Mouse (Mus musculus) brain, adult 2 months (tissue): ENCODE data around the gene Iqgap2.

Experiments
- DNase-seq: peaks from one replicate; pipeline ENCODE4 v3.0.0; 2011; ENCODE audit warnings: low read depth, low spot score

Gene Iqgap2

DNA sequence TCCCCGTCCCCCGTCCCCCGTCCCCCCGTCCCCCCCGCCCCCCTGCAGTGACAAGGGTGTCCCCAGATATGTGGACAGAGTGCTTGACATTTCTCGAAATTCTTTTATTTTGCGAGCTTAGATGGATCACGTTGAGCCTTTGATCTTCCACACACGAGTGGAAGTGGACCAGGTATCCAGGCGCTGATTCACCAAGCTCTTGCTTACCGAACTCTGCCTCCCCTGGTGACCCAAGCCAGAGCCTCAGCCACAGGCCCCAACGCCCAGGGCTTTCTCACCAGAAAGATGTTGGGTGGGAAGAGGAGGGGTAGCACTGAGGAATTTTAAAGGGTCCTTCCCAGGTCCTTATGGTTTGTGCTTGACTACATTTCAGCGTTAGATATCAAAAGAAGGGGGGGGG is 272.9 kb downstream of the Iqgap2 start:
- no peak for DNase-seq

DNA sequence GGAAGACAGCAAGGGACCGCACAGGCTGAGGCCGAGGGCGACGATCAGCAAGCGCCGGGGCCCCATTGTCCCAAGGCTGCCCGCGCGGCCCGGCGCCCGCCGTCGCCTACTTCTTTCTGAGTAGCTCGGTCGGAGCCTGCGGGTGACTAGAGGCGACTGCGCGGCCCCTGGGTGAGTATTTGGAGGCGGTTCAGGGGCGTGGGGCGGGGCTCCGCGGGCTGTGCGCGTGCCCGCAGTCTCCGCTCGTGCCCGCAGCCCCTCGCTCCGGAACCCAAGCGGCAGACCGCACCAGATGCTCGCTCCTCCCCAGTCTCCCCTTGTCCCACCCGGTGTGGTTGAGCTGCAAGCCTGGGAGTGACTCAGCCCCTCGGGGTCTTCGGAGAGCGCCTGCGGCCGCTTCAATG is 273.4 kb downstream of the Iqgap2 start, which contains the start of gene F2r:
F2r (minus strand) TSS at position 179 of the 404 bp plus-strand sequence.
- DNase-seq = peak; percentile 38

DNA sequence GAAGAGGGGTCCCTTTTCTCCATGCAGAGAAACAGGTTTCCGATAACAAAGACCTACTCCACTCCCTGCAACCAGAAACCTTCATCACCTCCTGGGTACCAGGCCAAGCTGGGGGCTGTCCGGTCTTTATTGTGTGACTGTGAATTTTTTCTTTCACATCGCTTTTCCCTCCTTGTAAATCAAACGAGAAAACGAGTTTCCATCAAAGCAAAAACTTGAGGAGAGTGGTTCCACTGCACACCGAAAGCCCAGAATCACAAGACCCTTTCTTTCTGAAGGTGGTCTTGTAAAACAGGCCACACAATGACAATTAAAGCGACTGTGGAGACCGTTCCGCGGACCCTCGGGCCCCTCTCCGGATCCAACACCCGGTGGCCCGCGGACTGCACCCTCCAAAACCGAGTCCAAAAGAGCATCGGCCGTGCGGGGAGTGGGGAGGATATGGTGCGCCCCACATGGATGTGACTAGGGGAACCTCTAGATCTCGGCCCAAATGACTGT is 274.0 kb downstream of the Iqgap2 start:
- DNase-seq = no peak

DNA sequence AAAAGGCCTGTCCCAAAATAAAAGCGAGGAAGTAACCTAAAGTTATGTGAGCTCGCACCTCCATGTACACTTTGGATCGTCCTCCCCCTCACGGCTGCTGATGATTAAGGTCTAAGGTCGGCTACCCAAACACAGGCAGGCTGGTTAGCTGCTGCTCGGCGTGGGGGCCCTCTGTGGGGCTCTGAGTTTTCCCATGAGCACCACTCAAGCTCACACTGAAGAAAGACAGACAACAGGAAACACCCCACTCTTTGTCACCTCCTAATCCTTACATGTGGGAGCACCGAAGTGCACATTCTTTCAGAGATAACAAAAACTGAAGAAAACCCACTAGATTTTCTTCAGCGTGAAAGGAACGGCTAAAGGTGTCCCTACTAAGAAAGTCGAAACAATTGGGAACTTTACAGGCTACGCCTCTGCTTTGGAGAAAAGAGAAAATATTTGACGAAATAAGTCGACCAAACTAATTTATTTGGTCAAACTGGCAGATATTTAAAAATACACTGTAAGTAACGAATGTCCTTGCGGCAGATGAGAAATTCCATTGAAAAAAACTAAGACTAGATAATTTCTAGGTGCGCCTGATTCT is 274.5 kb downstream of the Iqgap2 start:
- no peak for DNase-seq

DNA sequence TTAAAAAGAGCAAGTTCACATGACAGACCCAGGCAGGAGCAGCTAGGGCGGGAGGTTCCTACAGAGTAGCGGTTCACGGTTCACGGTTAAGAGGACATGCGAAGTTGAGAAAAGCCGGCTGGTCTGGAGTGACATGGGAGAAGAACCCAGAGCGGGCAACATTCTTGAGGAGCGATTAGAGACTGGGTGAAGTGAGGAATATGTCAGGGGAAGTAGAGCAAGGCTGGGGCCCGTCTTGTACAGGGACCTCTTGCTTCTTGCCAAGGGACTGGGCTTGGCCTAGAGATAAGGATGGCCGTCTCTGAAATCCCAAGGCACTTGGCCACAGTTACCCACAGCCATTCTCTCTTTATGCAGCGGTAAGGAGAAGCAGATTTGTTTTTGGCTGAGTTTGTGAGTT is 275.2 kb downstream of the Iqgap2 start:
- DNase-seq = no peak

DNA sequence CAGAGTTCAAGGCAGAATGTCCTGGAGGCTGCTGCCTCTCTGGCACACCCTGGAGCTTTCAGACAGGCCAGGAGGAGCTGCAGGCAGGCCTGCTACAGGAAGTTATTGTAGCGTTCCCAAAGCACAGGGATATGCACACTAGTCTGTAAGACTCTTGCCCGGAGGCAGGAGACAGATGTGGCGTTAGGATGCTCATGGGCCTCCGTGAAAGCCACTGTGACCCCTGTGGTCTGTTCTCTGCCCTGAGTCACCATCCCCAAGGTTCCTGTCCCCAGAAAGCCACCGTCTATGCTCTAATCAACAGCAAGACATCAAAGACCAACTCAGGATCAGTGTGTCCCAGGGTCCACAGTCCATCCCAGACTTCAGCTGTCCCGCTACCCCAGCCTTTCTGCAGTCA is 277.0 kb downstream of the Iqgap2 start:
- DNase-seq = no peak

DNA sequence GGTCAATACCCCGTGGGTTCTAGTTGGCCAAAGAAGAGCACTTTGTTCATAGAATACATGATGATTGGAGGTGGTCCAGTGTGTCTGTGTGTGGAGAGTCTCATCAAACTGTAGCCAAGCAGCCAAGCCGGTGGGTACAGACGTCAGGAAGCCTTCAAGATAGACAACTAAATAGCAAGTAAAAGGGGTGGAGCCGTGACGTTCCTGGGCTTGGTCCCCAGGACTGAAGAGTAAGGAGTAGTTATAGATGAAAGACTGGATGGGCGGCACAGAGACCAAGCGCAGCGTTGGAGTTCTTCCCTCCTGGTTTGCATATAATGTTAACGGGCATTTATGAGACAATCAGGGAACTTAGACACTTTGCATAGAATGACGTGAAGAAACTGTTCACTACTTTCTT is 279.5 kb downstream of the Iqgap2 start:
- no peak for DNase-seq

DNA sequence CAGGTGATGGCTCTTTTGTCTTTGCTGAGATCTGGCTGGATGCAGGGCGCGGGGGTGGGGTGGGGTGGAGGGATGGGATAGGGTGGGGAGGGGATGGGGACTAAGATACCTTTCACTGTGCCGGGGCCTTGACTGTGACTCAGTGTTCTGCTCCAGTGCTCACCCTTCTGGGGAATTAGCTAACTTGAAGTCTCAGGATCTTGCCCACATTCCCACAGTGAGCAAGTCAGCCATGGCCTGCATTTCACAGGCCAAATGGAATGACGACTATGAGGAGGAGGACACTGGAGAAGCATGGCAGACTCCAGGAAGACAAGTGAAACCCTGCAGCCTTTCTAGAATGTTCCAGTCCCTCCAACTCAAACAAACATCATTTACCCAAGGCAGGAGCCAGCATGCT is 280.0 kb downstream of the Iqgap2 start:
- DNase-seq = no peak

DNA sequence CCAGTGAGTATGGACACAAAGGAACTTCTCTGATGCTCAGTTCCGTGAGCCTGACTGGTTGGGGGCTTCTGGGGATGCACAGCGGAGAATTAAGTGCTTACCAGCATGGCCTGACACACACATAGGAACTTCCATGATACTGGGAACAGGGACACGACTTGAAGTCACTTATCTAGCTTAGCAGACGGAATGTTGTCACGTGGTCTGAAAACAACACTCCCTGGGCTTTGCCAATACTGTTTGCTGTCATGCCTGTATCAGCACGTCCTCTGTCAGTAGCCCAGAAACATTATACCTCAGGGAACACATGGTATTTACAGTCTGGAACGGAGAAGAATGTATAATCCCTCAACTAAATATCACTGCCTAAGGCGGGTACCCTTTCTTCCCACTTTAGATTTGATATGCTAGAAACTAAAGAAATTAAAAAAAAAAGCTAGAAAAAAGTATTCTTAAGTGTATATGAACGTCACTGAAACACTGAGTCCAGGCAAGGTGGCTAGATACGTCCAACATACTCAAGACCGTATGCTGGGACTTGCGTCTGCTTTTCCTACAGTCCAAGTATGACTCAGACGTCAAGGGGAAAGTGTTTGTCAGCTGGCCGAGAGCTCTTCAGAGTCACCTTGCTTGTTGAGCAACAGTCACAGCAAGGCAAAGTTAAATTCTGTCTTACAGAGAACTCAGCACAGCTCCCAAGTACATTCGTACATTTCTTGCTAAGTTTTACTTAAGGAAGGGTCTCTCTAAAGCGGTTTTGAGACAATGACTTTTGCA is 280.7 kb downstream of the Iqgap2 start:
- no peak for DNase-seq

DNA sequence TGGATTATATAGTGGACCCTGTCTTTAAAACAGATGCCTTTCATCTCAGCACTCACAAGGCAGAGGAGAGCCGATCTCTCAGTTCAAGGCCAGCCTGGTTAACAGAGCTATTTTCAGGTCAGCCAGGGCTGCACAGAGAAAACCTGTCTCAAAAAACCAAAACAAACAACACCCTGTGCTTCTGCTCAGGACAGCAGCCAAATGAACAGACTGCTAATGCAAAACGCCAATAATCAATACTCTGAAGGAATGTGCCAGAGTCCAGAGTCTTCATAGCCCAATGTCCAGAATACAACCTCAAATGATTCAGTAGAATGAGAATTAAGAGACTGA is 282.7 kb downstream of the Iqgap2 start:
- DNase-seq = no peak

DNA sequence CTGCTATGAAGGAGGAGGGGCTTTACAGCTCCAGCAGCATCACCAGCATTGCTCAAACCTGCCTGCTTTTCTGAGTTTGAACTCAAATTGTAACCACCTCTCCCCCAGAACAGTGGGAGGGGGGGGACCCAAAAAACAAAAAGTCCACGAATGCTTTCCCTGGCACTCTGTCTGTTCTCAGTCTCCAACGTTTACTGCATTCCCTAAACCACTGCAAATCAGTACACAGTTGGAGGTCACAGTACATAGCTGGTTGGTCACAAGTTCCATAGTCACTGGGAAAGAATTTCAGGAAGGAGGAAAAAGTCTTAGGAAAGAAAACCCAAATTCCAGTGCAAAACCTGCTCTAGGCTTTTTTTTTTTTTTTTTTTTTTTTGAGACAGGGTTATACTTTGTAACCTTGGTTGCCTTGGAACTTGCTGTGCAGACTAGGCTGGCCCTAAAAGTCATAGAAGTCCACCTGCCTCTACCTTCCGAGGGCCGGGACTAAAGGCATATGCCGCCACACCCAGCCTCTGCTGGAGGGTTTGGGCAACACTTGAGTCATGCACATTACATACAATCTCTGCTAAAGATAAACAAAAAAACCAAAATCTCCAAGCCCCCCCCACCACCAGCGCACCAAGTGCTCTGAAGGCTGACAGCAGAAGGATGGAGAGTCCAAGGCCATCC is 283.2 kb downstream of the Iqgap2 start:
- DNase-seq = no peak

DNA sequence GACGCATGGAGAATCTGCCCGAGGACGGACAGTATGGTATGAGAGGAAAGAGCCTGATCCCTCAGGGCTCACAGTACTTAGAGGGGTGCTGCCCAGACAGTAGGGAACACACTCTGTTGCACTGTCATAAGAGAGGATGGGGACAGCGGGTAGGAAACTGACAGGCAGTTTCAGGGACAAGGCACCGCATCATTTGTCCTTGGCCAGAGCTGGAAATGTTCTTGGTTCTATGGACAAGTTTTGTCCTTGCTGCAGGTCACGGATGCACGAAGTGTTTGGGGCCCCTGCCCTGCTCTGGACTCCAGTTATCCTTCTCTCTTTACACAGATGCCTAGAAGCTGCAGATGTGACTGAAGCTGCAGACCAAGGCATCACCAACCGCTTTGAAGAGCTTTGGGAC is 284.7 kb downstream of the Iqgap2 start:
- DNase-seq = no peak

DNA sequence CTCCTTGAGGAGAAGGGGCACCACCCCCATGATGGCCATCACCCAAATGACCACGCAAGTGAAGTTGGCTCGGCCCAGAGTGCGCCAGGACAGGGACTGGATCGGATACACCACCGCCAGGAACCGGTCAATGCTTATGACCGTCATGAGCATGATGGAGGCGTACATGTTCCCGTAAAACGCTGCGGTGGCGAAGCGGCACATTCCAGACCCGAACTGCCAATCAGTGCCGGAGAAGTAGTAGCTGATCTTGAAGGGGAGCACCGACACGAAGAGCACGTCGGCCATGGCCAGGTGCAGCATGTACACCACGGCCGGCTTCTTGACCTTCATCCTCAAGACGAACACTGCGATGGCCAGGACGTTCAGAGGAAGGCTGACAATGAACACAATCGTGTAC is 287.4 kb downstream of the Iqgap2 start:
- DNase-seq = no peak

DNA sequence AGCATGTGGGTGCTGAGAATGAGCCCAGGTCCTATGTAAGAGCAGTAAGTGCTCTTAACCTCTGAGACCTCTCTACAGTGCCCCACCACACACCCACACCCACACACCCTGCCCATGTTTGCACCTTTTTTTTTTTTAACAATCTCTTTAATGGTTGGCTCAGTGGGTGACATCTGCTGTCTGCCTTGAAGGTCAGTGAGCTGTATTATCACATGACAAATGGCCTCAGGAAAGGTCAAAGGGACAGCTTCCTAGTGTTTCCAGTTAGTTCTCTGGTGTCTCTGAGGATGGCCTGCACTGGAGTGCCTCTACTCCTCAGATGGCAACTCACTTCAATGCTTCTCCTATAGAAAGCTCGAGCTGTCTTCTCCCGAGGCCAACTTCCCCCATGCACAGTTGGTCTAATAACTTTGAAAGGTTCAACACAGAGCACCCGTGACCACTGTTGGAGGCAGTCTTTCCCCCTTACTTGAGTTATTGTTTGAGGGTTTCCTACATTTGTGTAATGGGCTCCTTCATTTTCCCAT is 291.8 kb downstream of the Iqgap2 start:
- DNase-seq = no peak

DNA sequence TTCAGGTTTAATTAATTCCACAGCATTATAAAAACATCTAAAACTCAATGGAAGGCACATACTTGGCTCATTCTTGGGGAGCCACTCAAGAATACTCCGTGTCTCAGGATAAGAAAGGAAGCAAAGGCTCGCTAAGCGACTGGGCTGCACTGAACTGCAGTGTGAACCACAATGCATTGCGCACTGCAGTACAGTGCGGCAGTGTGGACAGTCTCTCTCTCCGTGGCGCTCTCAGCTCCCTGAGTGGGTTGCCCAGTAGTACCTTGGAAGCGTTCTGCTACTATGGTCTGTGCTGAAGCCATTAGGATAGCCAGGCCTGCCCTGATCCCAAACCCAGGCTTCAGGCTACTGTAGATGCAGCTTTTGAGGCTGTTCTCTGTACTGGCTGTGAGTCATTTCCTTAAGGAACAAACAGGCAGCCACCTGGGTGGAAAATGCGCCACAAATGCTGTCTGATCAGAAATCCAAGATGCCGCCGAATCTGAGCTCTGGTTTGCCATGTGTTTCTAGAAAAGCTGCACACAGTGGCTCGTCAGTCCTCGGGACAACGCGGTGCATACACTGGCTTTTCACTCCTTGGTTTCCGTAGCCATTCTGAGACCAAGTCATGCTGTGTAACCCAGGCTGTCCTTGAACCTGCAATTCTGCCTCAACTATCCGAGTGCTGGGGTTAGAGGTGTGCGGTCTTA is 293.3 kb downstream of the Iqgap2 start:
- DNase-seq = no peak

DNA sequence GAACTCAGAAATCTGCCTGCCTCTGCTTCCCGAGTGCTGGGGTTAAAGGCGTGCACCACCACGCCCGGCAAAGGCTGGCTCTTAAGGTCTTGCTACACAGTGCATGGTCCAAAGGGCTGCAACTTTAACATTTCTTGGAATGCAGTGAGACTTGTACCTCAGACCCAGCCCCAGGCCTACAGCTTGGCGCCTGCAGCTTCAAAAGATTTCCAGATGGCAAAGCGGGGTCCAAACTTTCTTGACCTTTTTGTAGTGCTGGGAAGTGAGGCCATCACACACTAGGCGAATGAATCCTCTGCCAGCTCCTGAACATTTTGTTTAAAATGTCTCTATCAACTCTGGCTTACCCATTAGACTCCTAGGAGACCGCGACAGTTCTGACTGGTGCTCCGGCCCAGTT is 294.1 kb downstream of the Iqgap2 start:
- no peak for DNase-seq

DNA sequence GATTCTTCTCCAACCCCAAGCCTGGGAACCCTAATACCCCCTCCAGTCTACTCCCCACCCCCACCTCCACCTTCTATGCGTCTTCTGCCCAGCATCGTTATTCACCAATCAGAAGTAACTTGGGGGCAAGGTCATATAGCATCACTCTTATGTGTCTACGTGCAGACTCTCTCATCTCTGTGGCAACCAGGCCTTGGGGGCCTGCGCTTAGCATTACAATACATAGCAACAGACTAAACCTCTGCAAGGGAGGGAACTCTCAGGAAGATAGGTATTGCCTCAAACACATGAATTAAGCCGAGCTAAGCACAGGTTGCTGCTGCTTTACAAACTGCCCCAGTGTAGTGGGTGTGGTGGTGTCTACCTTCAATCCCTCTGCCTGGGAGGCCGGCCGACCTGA is 295.0 kb downstream of the Iqgap2 start:
- DNase-seq = no peak

DNA sequence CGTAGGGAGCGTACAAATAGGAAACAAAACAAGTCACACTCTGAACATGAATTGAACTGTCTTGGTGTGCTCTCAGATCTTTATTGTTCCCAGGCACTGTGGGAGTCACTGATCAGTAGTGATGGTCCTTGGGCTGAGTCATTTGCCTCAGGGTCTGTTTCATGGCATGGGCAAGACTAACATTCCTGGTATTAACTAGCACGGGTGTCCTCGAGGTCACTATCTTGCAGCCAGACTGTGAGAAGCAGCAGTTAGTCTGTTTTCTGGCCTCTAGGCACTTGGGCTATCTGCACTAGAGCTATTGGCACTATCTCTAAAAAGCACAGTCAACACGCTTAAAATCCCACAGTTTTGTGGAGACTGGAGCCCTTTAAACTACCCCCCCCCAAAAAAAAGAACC is 295.8 kb downstream of the Iqgap2 start:
- no peak for DNase-seq

DNA sequence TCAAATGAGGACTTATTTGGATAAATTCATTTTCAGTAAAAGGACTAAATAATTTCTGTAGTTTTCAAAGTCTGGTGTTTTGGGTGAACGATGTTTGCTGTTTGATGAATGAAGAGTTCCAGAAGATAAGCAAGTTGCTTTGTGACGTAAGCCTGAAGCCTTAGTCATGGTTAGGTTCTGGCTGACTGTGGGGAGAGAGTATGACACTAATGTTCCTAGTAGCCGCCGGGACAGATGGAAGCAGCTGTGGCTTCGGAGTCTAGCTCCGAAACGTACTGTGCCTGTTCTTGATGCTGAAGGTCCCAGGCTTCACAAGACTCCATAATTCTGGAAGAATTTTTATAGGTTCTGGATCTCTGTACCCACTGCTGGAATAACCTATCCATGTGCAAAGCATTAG is 296.3 kb downstream of the Iqgap2 start:
- no peak for DNase-seq

DNA sequence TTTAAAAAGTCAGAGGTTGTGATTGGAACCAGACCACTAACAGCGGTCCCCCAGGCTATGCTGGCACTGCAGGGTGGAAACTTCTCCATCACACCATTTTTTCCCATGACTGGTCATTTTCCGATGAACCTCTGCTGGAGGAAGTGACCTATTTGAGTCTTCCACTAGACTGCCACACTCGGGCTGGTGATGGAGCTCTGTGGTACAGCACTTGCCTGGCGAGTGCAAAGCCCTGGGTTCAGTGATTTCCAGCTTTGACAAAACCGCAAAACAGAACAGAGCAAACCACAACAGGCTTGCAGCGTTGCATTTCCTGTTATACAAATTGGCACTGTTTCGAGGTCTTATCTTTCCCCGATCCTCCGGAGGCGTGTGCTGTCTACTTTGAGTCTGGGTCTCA is 298.9 kb downstream of the Iqgap2 start:
- DNase-seq = no peak

DNA sequence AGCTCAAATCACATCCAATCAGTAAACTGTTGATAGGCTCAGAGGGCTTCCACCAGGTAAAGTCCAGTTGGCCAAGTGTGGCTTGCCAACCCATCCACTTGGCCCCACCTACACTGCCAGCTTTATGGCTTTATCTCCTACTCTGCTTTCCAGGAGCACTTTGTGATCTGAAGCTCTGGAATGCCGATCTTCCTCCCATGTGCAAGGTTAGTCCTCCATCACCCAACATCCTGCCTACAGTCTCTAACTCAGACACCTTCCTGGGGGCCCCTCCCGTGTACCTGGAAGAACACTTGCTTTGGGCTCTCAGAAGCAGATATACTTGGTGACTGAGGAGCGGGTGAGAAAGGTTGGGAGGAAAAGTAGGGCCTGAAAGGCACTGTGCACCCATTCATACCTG is 300.1 kb downstream of the Iqgap2 start:
- no peak for DNase-seq

DNA sequence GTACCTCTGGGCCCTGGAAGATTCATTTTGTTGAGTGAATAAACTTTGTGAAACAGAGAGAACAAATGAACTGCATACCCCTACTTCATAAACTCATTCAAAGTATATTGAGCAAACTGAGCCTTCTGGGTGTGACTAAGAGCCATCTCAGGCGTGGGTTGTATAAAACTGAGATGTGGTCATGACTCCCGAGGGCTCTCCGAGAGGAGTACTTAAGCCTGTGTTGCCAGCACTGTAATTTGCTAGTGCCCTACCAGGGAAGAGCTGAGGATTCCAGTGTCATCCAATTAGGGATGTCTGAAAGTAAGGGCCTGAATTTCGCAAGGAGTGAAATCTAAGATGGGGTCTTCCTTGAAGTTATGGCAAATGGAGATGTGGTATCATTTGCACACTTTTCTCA is 304.1 kb downstream of the Iqgap2 start:
- no peak for DNase-seq
